Mouse (Mus musculus) mesoderm, embryonic 11.5 days (tissue): ENCODE measurements at regions not wholly inside any gene's neighbourhood (a gene's known extent, or its start where the extent isn't known, plus 50 kb on each side); places are given as distances from the start of the nearest gene placed in this dataset.

Experiments used
- DNase-seq: peaks from one replicate; pipeline ENCODE4 v3.0.0-alpha.2; 2012; ENCODE audit warnings: low read depth, low spot score

GRCm38 (mm10) chr15:27405721-27406161 lies 60.7 kb upstream of the Ank start:
- DNase-seq: no peak

GRCm38 (mm10) chr15:27409856-27410255 lies 56.6 kb upstream of the Ank start:
- DNase-seq: no peak

GRCm38 (mm10) chr15:27412304-27412703 lies 54.2 kb upstream of the Ank start:
- DNase-seq: no peak

DNA sequence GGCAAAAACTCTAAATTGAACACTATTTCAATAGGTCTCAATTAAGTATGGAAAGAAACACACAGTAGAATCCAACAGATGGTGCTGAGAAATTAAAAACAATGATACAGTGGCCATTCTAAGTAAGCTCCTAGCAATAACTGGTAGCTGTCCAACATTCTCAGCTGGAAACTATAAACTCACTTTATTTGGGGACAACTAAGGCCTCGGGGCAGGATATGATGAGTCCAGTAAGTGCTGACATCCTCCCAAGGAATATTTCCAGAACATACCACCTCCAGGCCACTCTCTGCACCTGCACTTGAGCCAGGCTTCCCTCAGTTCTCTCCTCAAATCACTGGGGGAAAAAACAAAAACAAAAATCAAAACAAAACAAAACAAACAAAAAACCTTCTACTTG lies 53.7 kb upstream of the Ank start:
- DNase-seq: no peak

DNA sequence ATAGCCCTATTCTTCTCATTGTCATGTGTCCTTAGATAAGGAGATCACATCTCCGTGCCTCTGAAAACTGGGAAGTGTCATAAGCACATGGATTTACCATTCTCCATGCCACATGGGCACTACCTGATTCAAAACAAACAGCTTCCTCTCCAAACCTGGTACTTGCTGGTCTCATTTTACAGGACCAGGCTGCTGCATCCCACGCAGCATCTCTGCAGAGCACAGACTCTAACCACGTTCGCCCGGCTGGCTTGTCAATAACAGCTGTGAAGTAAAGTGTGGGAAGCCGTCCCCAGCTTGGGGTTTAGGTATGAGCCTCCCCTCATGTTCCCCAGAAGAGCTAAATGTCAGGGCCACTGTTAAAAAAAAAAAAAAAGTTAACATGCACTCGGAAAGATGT lies 53.0 kb upstream of the Ank start:
- DNase-seq: no peak

- no peak for DNase-seq
Observed at GRCm38 (mm10) chr15:27414819-27415218, 51.7 kb upstream of the Ank start.
